Mouse (Mus musculus) layer of hippocampus, postnatal 25 days (tissue): Measurements from ENCODE around the gene Pou2f1. TPM values are rescaled to one million over a fixed set of nuclear protein-coding genes. Genes with fewer than 3 reads are reported as not detected.

Source experiments
- DNase-seq, 2 experiments: peaks; one replicate each; pipeline ENCODE4 v3.0.0; 2022; ENCODE audit warnings: mixed read lengths in 2 of 2, low spot score in 1 of 2; ENCODE audit errors: extremely low spot score in 1 of 2
- total RNA-seq, 2 experiments: library from RNA; stranded (reverse); gene quantifications; 2 replicates each; pipeline ENCODE4 v1.2.3; 2021

The Pou2f1 gene
- total RNA-seq, 2 experiments from 2014 or later, result 14.5 to 21.8 TPM

DNA sequence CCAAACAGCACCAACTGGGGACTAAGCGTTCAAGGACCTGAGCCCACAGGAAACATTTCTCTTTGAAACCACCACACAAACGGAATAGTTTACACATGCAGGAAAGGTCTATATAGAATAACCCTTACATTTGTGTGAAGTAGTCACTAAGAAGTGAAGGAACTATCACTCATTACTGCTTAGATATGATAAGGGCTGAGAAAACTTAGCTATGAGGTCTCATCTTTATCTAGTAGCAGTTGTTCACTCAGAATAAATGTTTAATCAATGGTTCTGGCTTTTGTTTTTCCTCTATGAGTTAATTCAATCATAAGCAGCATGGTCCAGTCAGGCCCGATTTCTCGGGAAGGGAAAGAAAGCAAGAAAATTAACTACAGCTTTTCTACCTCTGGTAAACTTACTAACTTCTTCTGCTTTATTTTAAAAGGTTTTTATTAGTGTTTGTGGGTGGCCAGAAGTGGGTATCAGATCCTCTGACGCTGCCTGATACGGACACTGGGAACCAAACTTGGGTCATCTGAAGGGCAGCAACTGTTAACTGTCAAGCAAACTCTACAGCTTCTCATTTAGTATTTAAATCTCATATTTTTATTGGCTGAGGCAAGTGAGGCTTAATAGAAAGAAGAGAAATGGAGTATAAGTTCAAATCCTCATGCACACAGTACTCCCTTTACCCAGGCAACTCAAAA, 40.7 kb downstream of the Pou2f1 start:
- no peak for DNase-seq

GRCm38 (mm10) chr1:165958159-165958558, 44.3 kb downstream of the Pou2f1 start:
- no peak for DNase-seq

DNA sequence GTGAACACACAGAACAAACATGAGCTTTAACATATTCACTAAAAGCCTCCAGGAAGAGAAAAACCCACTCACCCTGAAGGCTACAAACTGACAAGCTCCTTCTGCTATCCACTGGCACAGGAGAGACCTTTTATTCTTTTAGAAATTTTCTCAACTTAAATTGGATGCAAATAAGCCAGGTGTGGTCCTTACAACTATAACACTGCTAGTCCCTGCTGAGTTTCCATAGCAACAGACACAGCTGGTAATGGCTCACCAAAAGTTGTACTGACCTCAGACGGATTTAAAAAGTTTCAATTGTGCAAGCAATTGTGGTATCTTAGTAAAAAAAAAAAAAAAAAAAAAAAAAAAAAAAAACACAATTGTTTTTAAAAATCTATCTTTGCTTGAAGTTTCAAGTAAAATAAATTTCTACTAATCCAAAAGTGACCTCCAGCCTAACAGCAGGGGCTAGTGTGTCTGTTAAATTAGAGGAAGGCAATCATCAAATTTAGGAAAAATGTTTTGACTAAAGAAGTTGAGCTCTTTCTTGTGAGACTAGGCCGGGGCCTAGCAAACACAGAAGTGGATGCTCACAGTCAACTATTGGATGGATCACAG, 54.2 kb downstream of the Pou2f1 start:
- no peak for DNase-seq

- no peak for DNase-seq
These were observed 59.2 kb downstream of the Pou2f1 start for GRCm38 (mm10) chr1:165943270-165943669.

DNA sequence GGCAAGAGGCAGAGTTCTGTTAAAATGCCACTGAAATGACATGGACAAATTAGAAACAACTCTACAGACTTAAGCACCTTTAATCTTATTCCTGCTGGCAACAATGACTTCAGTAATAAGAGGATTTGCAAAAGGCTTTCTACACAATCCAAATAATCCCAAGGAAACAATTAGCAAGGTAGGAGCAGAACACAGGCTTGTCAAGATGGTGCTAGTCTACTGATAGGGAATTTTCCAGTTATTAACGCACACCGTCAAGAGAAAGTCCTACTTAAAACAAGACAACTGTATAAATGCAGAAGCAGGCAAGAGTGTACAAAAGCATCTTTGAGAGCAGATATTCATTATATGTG, 67.0 kb downstream of the Pou2f1 start:
- no peak for DNase-seq

DNA sequence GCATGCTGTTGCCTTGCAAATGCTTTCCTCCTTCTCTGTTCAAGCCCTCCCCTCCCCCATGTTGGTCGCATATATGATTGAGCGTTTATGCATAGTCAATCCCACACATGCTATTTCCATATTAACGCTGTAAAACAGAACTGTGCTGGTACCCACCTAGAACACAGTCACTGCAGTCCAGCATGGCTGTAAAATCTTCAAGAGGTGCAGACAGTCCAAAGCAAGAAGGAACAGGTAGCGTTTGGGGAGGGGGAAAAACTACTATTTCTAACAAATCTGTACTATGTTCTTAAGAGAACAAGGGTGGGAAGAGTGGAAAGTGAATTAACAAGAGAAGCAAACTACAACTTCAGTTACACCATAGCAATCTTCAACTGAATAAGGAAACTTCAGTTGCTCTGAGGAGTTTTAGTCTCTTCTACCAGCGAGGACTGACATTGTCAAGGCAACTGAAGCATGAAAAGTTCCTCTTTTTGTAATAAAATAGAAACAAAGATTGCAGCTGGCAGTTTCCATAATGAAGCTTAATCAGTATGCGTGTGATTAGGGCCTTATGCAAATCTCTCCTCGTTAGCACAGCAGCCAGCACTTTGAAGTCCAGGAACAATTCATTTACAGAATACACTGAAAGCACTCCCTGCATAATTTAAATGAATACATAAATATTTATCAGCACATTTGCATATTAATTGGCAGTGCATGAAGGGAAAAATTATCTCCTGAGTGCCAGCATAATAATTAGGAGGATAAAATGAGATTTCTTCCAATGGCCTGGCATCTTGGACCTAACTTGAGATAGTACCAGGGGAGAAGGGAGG, 67.6 kb downstream of the Pou2f1 start:
- no peak for DNase-seq

DNA sequence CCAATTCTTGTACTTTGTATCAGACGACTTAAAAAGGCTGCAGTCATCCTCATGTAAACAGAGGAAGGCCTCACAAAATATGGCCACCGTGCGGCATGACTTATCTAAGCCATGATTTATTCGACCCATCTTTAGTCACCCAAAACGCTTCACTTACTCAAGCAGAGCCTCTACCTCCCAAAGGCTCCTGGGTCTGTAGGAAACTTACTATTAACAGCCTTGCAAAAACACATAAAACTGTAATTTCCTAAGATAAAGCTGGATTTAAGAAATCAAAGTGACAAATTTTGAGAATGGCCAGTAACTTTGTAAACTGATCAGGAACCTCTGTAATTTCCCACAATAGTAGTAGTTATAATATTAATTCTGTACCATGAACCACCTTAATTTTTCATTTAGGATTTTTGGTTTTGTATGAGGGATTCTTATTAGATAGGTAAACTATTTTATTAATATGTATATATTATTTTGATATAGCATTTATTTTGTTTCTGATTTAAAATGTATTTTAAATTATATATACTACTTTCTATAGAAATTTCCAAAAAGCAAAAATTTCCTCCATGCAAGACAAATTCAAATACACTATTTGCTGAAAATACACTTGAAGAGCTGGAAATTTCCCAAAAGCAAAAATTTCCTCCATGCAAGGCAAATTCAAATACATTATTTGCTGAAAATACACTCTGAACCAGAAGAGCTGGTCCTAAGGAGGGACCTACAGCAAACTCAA, 68.4 kb downstream of the Pou2f1 start:
- DNase-seq, result no peak

DNA sequence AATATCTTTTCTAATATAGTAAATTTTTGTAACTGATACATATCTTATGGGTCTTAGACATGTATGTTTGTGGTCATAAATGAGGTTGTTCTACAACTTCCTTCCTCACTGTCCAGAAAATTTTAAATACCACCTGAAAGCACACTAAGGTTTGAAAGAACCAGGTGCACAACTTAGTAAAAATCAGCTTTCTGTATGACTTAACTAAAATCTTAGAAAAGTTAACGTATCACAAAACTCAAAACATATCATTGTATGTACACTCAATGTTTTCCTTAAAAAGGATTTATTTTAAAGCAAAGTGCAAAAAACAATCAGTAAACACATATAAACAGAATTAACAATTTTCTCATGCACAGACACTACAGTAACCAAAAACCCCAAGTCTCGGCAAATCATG, 69.6 kb downstream of the Pou2f1 start:
- no peak for DNase-seq

- no peak for DNase-seq
These were observed 72.0 kb downstream of the Pou2f1 start for GRCm38 (mm10) chr1:165930510-165930909.

- DNase-seq, result no peak
These were observed 74.8 kb downstream of the Pou2f1 start for GRCm38 (mm10) chr1:165927507-165928279.

DNA sequence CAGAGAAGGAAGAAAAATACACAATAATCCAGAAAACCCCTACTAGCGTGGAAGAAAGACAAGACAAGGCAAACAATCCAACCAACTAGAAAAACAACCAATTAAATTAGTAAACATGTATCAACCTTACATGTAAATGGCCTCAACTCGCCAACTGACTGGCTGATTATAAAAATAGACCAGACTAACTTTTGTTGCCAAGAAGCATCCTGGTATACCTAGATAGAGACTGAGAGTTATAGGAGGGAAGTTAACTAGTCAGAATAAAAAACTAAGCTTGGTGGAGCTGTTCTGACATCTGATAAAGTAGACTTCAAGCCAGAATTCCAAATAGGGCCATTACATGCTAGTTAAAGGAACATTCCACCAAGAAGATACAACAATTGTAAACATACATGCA, 77.3 kb downstream of the Pou2f1 start:
- DNase-seq, result no peak

DNA sequence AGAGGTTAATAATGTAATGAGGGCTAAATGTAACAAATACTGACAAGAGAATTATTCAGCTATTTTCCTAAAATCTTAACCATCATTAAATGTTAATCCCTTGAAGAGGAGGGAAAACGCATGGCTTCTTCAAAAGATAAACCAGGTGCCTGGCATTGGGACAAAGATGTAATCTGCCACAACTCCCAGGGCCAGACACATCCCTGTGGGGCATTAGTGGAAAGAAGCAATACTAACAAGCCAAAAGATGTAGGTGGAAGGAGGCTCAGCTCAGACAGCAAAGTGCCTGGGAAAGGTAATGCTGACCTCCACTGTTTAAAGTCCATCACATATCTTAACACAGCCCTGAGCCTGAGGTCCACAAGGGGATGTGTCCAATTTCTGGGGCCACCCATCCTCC, 80.0 kb downstream of the Pou2f1 start:
- DNase-seq, result no peak

DNA sequence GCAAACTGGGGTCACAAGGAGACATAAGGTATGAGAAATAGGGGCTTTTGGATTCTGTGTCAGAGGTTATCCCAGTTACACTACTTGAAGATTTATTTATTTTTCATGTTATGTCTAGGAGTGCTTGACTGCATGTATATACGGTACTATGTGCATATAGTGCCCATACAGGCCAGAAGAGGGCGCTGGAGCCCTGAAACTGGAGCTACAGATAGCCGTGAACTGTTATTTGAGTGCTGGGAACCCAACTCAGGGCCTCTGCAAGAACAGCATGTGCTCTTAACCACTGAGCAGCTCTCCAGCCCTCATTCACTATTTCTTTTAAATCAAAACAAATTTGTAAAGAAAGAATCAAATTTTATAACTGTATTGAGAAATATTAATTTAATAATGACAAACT, 81.5 kb downstream of the Pou2f1 start:
- no peak for DNase-seq

GRCm38 (mm10) chr1:165914416-165914801, 88.1 kb downstream of the Pou2f1 start:
- no peak for DNase-seq

GRCm38 (mm10) chr1:165913720-165914415, 88.6 kb downstream of the Pou2f1 start:
- no peak for DNase-seq

- no peak for DNase-seq
These were observed 93.0 kb downstream of the Pou2f1 start for GRCm38 (mm10) chr1:165909471-165909870.

DNA sequence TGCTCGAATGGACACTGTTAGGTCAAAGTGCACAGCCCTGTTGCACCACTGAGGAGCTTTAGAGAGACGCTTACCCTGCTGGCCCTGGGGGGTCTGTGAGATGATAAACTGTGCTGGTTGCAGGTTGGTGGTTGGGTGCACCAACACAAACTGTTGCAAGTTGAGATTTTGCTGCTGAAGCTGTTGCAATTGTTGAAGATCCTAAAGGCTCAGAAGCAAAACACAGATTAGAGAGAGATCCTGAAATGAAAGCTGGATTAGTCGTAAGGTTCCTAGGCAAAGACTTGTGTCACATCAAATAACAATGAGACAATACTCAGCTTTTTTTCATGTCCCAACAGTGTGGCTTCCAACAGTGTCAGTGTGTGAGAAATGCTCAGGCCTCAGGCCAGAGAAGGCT, 93.7 kb downstream of the Pou2f1 start:
- DNase-seq, result no peak

DNA sequence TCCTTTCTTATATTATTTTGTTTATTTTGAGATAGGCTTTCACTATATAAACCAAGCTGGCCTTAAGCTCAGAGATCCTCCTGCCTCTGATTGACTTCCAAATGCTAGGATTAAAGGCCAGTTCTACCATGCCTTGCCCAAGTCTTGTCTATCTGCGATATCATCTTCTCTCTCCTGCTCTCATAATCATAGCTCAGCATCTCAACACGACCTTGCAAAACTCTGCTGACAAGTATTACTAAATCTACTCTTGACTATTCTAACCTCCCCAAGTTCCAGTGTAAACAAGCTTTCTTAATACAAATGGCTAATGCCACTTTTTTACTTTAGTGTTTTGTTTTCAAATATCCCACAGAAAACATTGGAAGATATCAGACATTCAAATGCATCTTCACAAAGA, 94.3 kb downstream of the Pou2f1 start:
- DNase-seq, result no peak

DNA sequence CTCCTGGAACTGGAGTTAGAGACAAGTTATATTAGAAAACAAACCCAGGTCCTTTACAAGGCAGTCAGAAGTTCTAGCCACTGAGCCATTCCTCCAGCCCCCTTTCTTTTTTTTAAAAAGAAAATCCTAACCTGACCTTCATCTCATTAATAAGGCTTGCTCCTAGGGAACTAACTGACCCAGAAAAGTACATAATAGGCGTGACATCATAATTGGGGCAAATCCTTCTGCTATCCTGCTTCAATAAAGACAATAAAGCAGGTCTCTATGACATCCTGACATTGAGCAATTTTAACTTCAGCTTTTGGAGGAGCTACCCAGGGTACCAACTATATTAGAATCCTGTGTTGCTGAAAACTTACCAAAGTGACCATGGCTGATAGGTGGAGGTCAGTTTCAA, 98.9 kb downstream of the Pou2f1 start:
- DNase-seq, result no peak

GRCm38 (mm10) chr1:165891686-165892085, 110.8 kb downstream of the Pou2f1 start:
- DNase-seq, result no peak
